Mouse (Mus musculus): ENCODE measurements around the gene Mindy4. TPM values are rescaled to one million over a fixed set of nuclear protein-coding genes. Genes with fewer than 3 reads are reported as not detected.

Mindy4 gene
- total and polyA plus RNA-seq, 3 experiments, result 0.05 TPM; not detected in 2

GRCm38 (mm10) chr6:55335989-55336514 is 132.9 kb downstream of the Mindy4 start, which contains the start of gene Aqp1:
TSS of gene Aqp1 (plus strand) at chr6:55336432.
- H3K4me3 ChIP-seq (ENCODE audit: low read depth, low read length), result no peak within 1 kb of the TSS
- no peak for DNase-seq (ENCODE audit: low spot score)

GRCm38 (mm10) chr6:55337242-55337641 is 134.1 kb downstream of the Mindy4 start:
- no peak for DNase-seq (ENCODE audit: low spot score)
- Histone ChIP-seq H3K4me1 (ENCODE audit: insufficient read depth, low read depth, low read length) (no peaks in the 10 kb centered on the region), H3K4me3 (ENCODE audit: low read depth, low read length) (no peak overlapping the region), H3K9me3 (replicated peaks) (no peaks in the 10 kb centered on the region), H3K27me3 (ENCODE audit: insufficient read depth, low read length) (no peaks in the 10 kb centered on the region; the same call in 1 of the 2 replicates), H3K36me3 (replicated peaks) (no peaks in the 10 kb centered on the region)
- TF ChIP-seq GATA1 (IDR thresholded peaks at IDR 0.05; ENCODE audit: borderline replicate concordance, low read length), result no peak
- TF ChIP-seq TAL1 (conservative IDR thresholded peaks at IDR 0.05; ENCODE audit: low read depth, low read length), result no peak
- no peak for TF ChIP-seq CTCF (IDR thresholded peaks at IDR 0.05; ENCODE audit: low read depth, low read length)
- no peak for TF ChIP-seq POLR2AphosphoS5 (IDR thresholded peaks at IDR 0.05; ENCODE audit: insufficient replicate concordance, low read depth, low read length)
- no peak for TF ChIP-seq GATA2 (IDR thresholded peaks at IDR 0.05; ENCODE audit: borderline replicate concordance, low read depth, low read length)
- no peak for ATAC-seq (ENCODE audit: extremely low read depth, insufficient number of reproducible peaks, low FRiP score, poor library complexity, severe bottlenecking)

More at GRCm38 (mm10) chr6:55335989-55336514, 132.9 kb downstream of the Mindy4 start, which contains the start of gene Aqp1:
- Histone ChIP-seq H3K9me3 (replicated peaks) (no peaks in the 10 kb centered on the region), H3K27me3 (ENCODE audit: insufficient read depth, low read length) (no peaks in the 10 kb centered on the region; the same call in 1 of the 2 replicates), H3K4me1 (ENCODE audit: insufficient read depth, low read depth, low read length) (no peaks in the 10 kb centered on the region), H3K36me3 (replicated peaks) (no peaks in the 10 kb centered on the region)
- no peak for TF ChIP-seq CTCF (IDR thresholded peaks at IDR 0.05; ENCODE audit: low read depth, low read length)
- ATAC-seq (ENCODE audit: extremely low read depth, insufficient number of reproducible peaks, low FRiP score, poor library complexity, severe bottlenecking), result no peak

GRCm38 (mm10) chr6:55338077-55338476 is 134.9 kb downstream of the Mindy4 start:
- no peaks in the 10 kb centered on the region for H3K36me3 ChIP-seq (replicated peaks)
- TF ChIP-seq TAL1 (conservative IDR thresholded peaks at IDR 0.05; ENCODE audit: low read depth, low read length) (no peak), GATA2 (IDR thresholded peaks at IDR 0.05; ENCODE audit: borderline replicate concordance, low read depth, low read length) (no peak), GATA1 (IDR thresholded peaks at IDR 0.05; ENCODE audit: borderline replicate concordance, low read length) (no peak)
- no peaks in the 10 kb centered on the region; the same call in 1 of the 2 replicates for H3K27me3 ChIP-seq (ENCODE audit: insufficient read depth, low read length)
- no peak for ATAC-seq (ENCODE audit: extremely low read depth, insufficient number of reproducible peaks, low FRiP score, poor library complexity, severe bottlenecking)
- H3K4me1 ChIP-seq (ENCODE audit: insufficient read depth, low read depth, low read length), result no peaks in the 10 kb centered on the region
- no peak for DNase-seq (ENCODE audit: low spot score)
- H3K9me3 ChIP-seq (replicated peaks), result no peaks in the 10 kb centered on the region
- H3K4me3 ChIP-seq (ENCODE audit: low read depth, low read length), result no peak overlapping the region

GRCm38 (mm10) chr6:55338934-55339825 is 136.0 kb downstream of the Mindy4 start:
- no peaks in the 10 kb centered on the region; the same call in 1 of the 2 replicates for H3K27me3 ChIP-seq (ENCODE audit: insufficient read depth, low read length)
- no peaks in the 10 kb centered on the region for H3K36me3 ChIP-seq (replicated peaks)
- H3K4me1 ChIP-seq (ENCODE audit: insufficient read depth, low read depth, low read length), result no peaks in the 10 kb centered on the region
- H3K9me3 ChIP-seq (replicated peaks), result no peaks in the 10 kb centered on the region
- ATAC-seq (ENCODE audit: extremely low read depth, insufficient number of reproducible peaks, low FRiP score, poor library complexity, severe bottlenecking), result no peak
- no peak overlapping the region for H3K4me3 ChIP-seq (ENCODE audit: low read depth, low read length)
- DNase-seq (ENCODE audit: low spot score), result no peak
- TF ChIP-seq GATA2 (IDR thresholded peaks at IDR 0.05; ENCODE audit: borderline replicate concordance, low read depth, low read length) (no peak), CTCF (IDR thresholded peaks at IDR 0.05; ENCODE audit: low read depth, low read length) (no peak), GATA1 (IDR thresholded peaks at IDR 0.05; ENCODE audit: borderline replicate concordance, low read length) (no peak), POLR2AphosphoS5 (IDR thresholded peaks at IDR 0.05; ENCODE audit: insufficient replicate concordance, low read depth, low read length) (no peak), TAL1 (conservative IDR thresholded peaks at IDR 0.05; ENCODE audit: low read depth, low read length) (no peak)

GRCm38 (mm10) chr6:55341688-55342087 is 138.5 kb downstream of the Mindy4 start:
- H3K4me3 ChIP-seq (ENCODE audit: low read depth, low read length), result no peak overlapping the region

DNA sequence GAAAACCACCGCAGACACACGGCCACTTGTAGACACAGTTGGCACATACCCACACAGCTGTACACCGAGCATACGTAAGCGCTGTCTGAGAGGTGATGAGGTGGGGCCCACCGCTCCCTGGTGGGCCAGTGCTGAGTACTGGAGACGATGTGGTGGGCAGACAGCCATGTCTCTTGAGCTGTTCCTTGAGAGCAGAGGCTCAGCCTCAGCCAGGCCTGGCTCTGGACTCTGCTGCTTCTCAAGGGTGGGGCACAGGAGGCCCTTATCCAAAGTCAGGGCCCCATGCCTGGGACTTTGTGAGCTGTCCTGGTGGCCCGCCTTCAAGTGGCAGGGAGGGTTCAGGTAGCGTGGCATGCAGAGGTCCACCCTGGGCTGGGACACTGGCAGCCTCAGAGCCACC is 139.1 kb downstream of the Mindy4 start:
- Histone ChIP-seq H3K36me3 (replicated peaks) (no peaks in the 10 kb centered on the region), H3K4me3 (ENCODE audit: low read depth, low read length) (no peak overlapping the region), H3K9me3 (replicated peaks) (no peaks in the 10 kb centered on the region), H3K27me3 (ENCODE audit: insufficient read depth, low read length) (no peaks in the 10 kb centered on the region; the same call in 1 of the 2 replicates), H3K4me1 (ENCODE audit: insufficient read depth, low read depth, low read length) (no peaks in the 10 kb centered on the region)
- DNase-seq (ENCODE audit: low spot score), result no peak
- no peak for ATAC-seq (ENCODE audit: extremely low read depth, insufficient number of reproducible peaks, low FRiP score, poor library complexity, severe bottlenecking)
- TF ChIP-seq GATA2 (IDR thresholded peaks at IDR 0.05; ENCODE audit: borderline replicate concordance, low read depth, low read length), result no peak
- TF ChIP-seq TAL1 (conservative IDR thresholded peaks at IDR 0.05; ENCODE audit: low read depth, low read length), result no peak
- TF ChIP-seq CTCF (IDR thresholded peaks at IDR 0.05; ENCODE audit: low read depth, low read length), result no peak
- TF ChIP-seq GATA1 (IDR thresholded peaks at IDR 0.05; ENCODE audit: borderline replicate concordance, low read length), result no peak
- no peak for TF ChIP-seq POLR2AphosphoS5 (IDR thresholded peaks at IDR 0.05; ENCODE audit: insufficient replicate concordance, low read depth, low read length)

More at GRCm38 (mm10) chr6:55341688-55342087, 138.5 kb downstream of the Mindy4 start:
- TF ChIP-seq TAL1 (conservative IDR thresholded peaks at IDR 0.05; ENCODE audit: low read depth, low read length) (no peak), CTCF (IDR thresholded peaks at IDR 0.05; ENCODE audit: low read depth, low read length) (no peak), POLR2AphosphoS5 (IDR thresholded peaks at IDR 0.05; ENCODE audit: insufficient replicate concordance, low read depth, low read length) (no peak), GATA2 (IDR thresholded peaks at IDR 0.05; ENCODE audit: borderline replicate concordance, low read depth, low read length) (no peak), GATA1 (IDR thresholded peaks at IDR 0.05; ENCODE audit: borderline replicate concordance, low read length) (no peak)
- Histone ChIP-seq H3K36me3 (replicated peaks) (no peaks in the 10 kb centered on the region), H3K4me1 (ENCODE audit: insufficient read depth, low read depth, low read length) (no peaks in the 10 kb centered on the region), H3K27me3 (ENCODE audit: insufficient read depth, low read length) (no peaks in the 10 kb centered on the region; the same call in 1 of the 2 replicates), H3K9me3 (replicated peaks) (no peaks in the 10 kb centered on the region)
- ATAC-seq (ENCODE audit: extremely low read depth, insufficient number of reproducible peaks, low FRiP score, poor library complexity, severe bottlenecking) (no peak), DNase-seq (ENCODE audit: low spot score) (no peak)

Measured in G1E (cell line).